Mouse (Mus musculus) liver, adult (tissue): ENCODE measurements around the gene Tshz2.

ENCODE experiments used
- GATA4 ChIP-seq: IDR thresholded peaks from 2 replicates; pipeline ENCODE4 v1.6.1; 2014; ENCODE audit warnings: mild to moderate bottlenecking, low read length; ENCODE audit not compliant: insufficient replicate concordance

Tshz2 gene

DNA sequence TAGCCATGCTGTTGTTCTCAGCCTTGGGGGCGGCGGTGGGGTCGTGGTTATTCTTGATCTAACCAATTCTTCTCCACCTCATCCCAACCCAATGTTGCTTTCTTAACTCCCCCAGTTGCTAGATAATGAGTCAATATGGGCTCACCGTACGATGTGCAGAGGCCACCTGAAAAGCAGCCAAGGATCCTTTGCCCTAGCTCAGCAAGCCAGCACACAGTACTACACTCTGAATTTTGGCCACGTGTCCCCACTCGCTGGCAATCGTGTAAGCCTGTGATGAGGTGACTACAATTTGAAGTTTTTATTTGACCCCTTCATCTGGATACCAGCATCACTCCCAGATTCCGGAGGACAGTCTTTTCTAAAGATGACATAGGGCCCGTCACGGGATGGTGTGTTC, 293.2 kb downstream of the Tshz2 start:
- TF ChIP-seq GATA4: no peak

DNA sequence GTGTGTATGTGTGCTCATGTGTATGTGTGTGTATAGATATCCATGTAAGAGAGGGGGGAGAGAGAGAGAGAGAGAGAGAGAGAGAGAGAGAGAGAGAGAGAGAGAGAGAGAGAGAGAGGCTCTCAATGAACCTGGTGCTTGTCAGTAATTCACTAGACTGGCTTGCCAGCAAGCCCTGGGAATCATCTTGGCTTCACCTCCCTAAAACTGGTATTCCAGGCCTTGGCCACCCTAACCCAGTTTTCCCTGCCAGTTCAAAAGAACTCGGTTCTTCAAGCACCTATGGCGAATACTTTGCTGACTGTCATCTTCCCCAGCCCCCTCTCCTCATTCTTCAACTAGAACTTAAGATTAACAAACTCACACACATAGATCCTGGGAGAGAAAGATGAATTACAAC, 294.6 kb downstream of the Tshz2 start:
- no peak for TF ChIP-seq GATA4

DNA sequence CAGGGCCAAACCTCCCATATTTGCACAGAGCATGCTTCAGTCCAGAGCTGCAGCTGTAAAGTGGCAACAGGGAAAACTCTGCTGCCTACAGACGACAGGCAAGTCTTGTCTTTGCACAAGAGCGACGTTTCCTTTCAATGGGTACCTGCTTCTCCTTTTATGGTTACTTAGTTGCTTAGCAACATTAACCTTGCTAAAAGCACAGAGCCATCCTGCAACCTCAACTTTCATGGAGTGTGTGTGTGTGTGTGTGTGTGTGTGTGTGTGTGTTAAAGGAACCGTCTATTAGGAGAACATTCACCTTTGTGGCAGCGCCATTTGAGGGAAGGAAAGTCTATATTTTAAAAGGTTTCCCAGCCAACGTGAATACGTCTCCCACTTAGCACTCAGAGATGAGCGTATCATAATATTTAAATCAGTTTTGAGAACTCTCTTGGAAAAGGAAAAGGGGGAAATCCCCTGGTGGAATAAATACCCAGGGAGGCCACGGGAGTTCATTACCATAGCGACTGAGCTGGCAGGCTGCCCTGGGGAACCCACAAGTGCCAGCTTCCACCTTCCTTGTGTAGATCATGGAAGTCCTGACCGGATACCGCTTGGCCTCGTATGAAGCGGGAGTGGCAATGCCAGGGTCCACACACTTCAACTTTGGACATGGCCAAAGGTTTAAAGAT, 295.8 kb downstream of the Tshz2 start:
- no peak for TF ChIP-seq GATA4

DNA sequence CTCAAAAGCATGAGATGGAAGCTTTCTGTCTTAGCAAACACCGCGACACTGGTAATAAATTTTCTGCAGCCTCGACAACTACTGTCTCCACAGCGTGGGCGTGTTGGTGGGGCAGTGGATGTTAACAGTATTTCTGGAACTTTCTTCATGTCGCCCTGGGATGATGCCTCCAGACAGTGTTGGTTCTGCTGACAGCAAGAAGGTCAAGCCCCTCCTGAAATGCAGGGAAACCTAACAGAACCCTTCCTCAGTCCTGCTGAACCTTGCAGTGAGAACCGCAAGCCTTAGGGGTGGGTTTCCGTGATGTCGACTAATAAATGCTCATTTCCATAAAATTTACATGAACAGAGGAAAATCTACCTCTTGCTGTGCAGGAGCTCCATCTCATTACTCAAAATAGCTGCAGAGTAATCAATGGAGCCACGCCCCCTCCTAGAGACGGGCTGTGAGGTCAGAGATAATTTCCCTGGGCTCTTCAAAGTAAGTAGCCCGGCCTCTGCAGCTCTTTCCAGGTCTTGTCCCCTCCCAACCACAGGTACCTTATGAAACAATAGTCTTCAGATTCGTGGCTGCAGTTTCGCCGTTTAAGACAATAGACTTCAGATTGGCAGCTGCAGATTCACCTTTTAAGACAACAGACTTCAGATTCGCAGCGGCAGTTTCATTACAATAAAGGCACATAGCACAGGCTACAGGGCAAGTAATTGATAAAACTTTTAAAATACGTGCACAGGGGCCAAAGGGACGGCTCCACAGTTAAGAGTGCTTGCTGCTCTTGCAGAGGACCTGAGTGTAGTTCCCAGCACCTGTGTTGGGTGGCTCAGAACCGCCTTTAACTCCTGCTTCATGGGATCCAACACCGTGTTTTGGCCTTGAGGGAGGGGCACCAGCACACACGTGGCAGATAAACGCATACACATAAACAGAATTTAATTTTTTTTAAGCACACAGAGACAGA, 297.0 kb downstream of the Tshz2 start:
- TF ChIP-seq GATA4: no peak

DNA sequence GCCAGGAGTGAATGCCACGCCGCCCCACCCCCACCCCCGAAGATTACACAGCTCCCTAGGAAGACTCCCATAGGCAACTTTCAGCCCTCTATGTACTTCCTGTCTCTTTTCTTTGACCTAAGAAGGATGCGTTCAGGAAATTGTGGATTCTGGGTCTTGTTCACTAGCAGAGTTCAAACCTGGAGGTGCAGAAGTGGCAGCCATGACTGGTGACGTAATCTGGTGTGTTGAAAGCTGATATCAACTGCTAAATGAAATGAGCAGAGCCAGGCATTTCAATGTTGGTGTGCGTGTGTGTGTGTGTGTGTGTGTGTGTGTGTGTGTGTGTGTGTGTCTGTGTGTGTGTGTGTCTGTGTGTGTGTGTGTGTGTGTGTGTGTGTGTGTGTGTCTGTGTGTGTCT, 302.8 kb downstream of the Tshz2 start:
- TF ChIP-seq GATA4: no peak

DNA sequence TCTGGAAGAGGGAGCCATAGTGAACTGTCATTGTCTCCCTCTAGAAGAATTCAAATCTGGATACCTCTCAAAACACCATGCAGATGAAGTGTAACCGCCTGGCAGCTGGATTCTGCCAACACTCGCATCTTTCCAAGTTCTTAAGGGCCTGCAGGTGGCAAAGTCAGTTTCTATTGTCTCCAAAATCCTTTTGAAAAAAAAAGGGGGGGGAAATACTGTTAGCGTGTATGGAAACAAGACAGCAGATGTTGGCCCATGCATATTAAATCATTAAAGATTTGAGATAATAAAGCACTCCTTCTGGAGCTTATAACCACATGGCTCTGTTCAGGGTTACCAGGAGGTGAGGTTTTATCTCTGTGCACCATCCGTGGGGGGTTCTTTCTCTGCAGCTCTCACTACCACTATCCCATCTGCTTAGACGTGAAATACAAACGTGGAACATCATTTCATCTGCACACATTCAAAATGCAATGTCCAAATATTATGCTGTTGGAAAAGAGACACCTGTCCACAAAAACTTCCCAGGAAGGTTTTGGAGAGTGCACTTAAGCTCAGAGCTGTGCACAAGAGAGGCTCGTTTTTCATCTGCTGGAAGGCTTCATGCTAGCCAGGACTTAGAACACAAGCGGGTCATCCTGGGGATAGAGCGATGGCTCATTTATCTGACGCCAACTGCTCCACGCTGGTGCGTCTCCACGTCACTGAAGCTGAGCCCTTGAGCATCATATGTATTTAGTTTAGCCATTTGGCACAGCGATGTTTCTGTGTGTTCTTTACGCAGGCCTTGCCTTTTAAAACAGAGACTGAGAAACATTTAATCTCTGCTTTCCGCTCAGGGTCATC, 307.7 kb downstream of the Tshz2 start:
- no peak for TF ChIP-seq GATA4

DNA sequence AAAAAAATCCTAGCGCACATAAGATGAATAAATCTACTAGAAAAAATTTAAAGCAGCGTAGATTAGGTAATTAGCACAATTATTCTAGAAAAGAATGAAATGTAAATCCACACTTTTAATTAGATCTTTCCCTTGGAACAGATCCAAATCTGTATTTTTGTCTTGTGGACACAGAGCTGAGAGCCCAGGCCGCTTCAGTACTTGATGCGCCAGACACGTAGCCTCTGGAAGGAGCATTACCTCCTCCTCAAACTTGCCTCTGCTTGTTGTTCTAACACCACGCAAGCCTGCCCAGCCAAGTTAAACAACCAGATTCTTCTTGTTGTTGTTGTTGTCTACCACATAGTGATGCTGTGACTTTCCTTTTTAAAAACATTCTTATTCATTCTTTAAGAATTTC, 310.9 kb downstream of the Tshz2 start:
- no peak for TF ChIP-seq GATA4

DNA sequence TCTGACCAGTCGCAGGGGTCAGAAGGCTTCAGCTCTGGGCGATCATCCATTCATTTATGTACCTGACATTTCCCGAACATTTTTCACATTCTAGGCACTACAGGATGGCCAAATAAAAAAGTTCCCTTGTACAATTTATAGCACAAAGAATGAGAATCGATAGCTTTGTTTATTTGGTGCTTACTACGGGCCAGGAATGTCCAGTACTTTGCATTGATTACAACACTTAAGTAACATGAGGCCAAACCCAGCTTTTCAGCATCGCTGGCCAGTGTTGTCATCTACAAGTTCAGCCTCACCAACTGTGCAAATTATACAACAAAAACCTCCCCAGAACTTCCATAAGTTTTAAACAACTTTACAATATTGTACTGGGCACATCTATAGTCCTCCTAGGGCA, 315.3 kb downstream of the Tshz2 start:
- no peak for TF ChIP-seq GATA4

DNA sequence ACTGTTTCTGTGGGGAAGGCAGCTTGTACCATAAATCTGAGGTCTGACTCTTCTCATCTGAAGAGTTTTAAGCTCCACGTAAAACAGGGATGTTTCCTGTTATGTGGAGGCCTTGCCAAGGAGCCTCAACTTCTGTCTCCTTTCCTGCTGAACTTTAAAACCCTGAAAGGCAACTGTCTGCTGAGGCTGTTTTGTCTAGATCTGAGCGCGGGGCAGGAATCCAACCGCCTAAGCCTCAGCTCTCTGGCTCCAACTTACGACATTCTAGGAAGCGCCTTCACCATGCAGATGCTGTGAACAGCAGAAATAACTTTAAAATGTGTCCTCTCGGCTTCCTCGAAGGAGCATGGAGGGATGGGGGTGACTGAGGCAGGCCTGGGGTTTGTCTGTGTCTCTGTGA, 318.2 kb downstream of the Tshz2 start:
- TF ChIP-seq GATA4: no peak

DNA sequence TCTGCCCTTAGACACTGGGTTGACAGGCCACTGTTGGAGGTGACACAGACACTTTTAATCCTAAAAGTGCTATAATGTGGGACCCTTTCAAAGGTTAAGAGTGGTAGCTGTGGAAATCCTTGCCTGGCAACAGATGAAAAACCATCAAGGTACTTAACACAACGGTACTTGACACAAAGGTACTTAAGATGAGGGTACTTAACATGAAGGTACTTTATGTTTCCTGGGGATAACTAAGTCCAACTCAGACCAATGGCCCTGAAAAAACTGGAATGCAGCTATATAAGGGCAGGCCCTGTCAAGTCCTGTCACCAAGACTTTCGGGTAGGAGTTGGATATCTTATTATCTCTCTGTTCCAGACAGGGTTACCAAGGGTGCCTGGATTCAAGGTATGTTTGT, 320.2 kb downstream of the Tshz2 start:
- no peak for TF ChIP-seq GATA4

DNA sequence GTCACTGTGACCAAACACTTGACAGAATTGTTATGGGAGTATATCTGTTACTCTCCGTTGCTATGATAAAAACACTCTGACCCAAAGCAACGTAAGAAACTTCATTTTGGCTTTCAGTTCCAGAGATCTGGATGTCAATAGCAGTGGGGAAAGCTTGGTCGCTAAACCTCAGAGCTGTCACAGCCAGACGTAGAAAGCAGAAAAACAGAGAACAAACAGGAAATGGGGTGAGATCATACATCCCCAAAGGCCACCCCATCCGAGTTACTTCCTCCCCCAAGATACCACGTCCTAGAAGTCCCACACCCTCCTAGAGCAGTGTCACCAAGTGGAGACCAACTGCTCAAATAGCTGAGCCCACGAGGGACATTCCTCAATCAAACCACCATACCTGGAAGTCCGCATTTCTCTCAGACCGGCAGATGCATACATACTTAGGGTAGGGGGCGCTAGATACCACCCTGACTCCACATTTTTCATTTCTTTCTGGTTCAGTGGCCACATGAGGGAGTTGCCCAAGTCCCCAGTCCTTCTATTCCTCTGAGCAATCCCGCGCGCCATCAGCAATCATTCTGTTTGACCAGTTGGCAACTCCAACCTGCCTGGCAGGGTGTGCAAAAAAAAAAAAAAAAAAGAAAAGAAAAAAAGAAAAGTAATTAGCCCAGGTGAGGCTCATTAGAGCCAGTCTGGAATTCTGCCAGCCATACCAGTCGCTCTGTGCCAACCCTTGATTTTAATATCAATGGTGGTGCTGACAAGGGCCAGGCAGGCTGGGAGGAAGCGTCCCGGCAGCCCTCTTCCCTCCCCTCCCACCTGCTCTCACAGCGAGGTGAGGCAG, 326.1 kb downstream of the Tshz2 start:
- no peak for TF ChIP-seq GATA4

DNA sequence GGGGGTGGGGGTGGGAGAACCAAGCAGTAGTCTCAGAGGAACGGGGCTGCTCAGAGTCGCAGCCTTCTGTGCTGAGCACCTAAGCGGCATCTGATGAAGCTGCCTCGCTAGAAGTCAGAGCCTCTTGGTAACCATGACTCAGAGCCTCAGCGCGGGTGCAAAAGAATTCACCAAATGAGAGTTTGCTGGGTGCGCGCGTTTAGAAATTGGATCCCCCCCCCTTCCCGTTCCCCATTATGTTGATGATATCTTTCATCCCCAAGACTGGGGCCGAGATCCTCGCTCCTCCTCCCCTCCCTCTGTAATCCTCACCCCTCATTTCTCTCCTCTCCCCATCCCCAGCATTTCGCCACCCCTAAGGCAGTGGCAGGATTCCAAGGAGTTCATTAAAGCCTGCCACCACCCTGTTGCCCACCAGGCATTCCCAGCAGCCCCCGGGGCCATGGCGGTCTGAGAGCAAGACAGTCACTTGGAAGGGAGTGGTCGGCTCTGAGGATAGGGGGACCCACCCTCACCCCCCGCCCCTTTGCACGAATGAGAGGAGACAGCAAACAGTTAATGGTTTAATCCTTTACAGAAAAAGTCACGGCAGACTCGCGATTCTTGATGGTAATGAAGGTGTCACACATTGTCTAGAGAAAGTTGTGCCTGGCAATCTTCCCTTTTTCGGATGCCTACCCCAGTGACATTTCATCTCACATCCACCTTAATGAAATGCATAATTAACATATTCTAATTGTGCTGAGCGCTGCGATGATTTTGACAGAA, 328.8 kb downstream of the Tshz2 start:
- no peak for TF ChIP-seq GATA4

DNA sequence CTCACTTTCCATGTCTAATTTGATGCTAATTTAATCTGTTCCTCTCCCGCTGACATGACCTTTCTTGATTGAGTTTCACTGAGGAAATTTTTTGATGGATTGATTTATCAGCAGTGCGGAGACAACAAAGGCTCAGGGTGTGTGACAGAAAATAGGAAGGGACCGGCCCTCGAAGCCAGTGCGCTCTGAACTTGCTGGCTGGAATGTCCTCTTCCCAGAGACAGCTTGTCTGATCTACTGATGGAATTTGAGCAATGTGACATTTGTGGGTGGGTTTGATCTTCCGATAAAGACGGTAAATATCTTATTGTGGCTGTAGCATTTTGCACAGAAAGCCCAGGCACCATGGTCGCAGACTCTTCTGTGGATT, 329.4 kb downstream of the Tshz2 start:
- TF ChIP-seq GATA4: no peak

DNA sequence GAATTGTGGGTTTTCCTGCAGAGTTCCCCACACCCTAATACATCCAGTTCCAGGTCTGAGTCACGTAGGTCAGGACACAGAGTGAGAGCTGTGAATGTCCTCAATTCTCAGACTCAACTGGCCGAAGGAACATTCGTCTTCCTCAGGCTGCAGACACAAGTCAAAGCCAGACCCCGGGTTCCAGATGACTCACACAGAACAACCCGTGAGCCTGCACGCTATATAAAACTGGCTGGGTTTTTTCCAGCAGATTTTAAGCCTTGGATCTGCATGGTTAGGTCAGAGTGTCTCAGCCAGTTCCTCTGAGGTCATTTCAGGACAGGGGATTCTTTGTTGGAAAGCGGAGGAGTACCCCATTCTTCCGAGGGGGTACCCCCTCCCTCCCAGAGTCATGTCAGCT, 330.0 kb downstream of the Tshz2 start:
- no peak for TF ChIP-seq GATA4
